24 mouse cellular contexts compared by ENCODE assay signal in genomic region chr2:117819701-117820225, GRCm38 (mm10).
DNase-seq lines count a peak whose midpoint lies in the region; ATAC-seq and TF ChIP-seq lines count a peak whose summit lies in the region.
"Had no signal": no experiment of that assay in that cellular context is flagged by ENCODE, and none has a peak within 500 bp of the region (broad histone marks: within the 10 kb centered on the region; RNA-seq: fewer than 3 reads in every experiment).

No protein-coding gene starts in this region.

- no peak for TF ChIP-seq CTCF in left cerebral cortex, adult 2 months (IDR thresholded peaks at IDR 0.05)

- H3K4me1 ChIP-seq in heart, embryonic 11.5 days (ENCODE audit: control insufficient read depth, insufficient read depth, low read length), result no peaks in the 10 kb centered on the region; the same call in 1 of the 2 replicates
- peaks cover 8% of the 10 kb centered on the region; the same call in 1 of the 2 replicates for H3K4me1 ChIP-seq in lung, embryonic 15.5 days
- H3K4me1 ChIP-seq in embryonic facial prominence, embryonic 15.5 days, result peaks cover 8% of the 10 kb centered on the region; the same call in 1 of the 2 replicates
- H3K4me1 ChIP-seq: forebrain, embryonic 13.5 days; hindbrain, embryonic 12.5 days; hindbrain, embryonic 15.5 days had no signal

- ATAC-seq in heart, embryonic 11.5 days (replicated peaks; ENCODE audit: insufficient number of reproducible peaks, low FRiP score, low TSS enrichment), result 0 out of 2 replicates have a peak, but pooled peaks have one; percentile 39
- no peak; the same call in 1 of the 2 replicates for ATAC-seq in lung, embryonic 15.5 days (ENCODE audit: borderline replicate concordance, extremely low read depth, low FRiP score, low TSS enrichment)
- ATAC-seq in embryonic facial prominence, embryonic 15.5 days (ENCODE audit: insufficient number of reproducible peaks, low FRiP score, low TSS enrichment, low read depth), result no peak
- ATAC-seq: forebrain, embryonic 13.5 days; forebrain, embryonic 16.5 days had no signal

- H3K9me3 ChIP-seq in heart, embryonic 11.5 days (replicated peaks; ENCODE audit: control insufficient read depth, low read length), result no peaks in the 10 kb centered on the region
- no peaks in the 10 kb centered on the region for H3K9me3 ChIP-seq in lung, embryonic 15.5 days
- H3K9me3 ChIP-seq in embryonic facial prominence, embryonic 15.5 days (replicated peaks), result no peaks in the 10 kb centered on the region
- H3K9me3 ChIP-seq: forebrain, embryonic 13.5 days; hindbrain, embryonic 12.5 days; hindbrain, embryonic 15.5 days had no signal

- DNase-seq in heart, adult 11 months, result no peak
- DNase-seq in lung, postnatal 36 days, result no peak
- DNase-seq in NIH3T3 (ENCODE audit: low read depth), result peak; percentile 52
- DNase-seq in left cerebral cortex, adult 2 months (ENCODE audit: extremely low spot score in 1 of 2, low spot score in 2 of 2), result no peak
- DNase-seq: adrenal gland, adult 8-10 months; adrenal gland, postnatal 25 days; B cell, adult 2 months; cerebellum, adult 11-12 months; cerebellum, adult 8-10 months; cerebellum, postnatal 10 days; cerebellum, postnatal 36 days; embryo, embryonic 11 days; gastrocnemius, postnatal 10 days; gastrocnemius, postnatal 36 days had no signal

- H3K4me2 ChIP-seq in heart, embryonic 11.5 days, result no peak overlapping the region
- H3K4me2 ChIP-seq in lung, embryonic 15.5 days, result no peak overlapping the region
- no peak overlapping the region for H3K4me2 ChIP-seq in embryonic facial prominence, embryonic 15.5 days (replicated peaks)
- H3K4me2 ChIP-seq: forebrain, embryonic 13.5 days; hindbrain, embryonic 12.5 days; hindbrain, embryonic 15.5 days had no signal

- intact Hi-C loops in left cerebral cortex, adult 2 months (cut with DNase I), result no loop called here

- no peak overlapping the region for H3K27ac ChIP-seq in heart, embryonic 11.5 days (ENCODE audit: low read depth, low read length)
- H3K27ac ChIP-seq in lung, embryonic 15.5 days, result 0 out of 2 replicates have a peak overlapping the region, but pooled peaks have one; percentile 19
- H3K27ac ChIP-seq in embryonic facial prominence, embryonic 15.5 days (replicated peaks), result 0 out of 2 replicates have a peak overlapping the region, but pooled peaks have one; percentile 51
- no peak overlapping the region for H3K27ac ChIP-seq in left cerebral cortex, adult 2 months
- H3K27ac ChIP-seq: forebrain, embryonic 13.5 days; hindbrain, embryonic 12.5 days; hindbrain, embryonic 15.5 days had no signal

- H3K4me3 ChIP-seq in heart, embryonic 11.5 days (ENCODE audit: low read depth, low read length), result no peak overlapping the region
- no peak overlapping the region for H3K4me3 ChIP-seq in lung, embryonic 15.5 days
- no peak overlapping the region for H3K4me3 ChIP-seq in embryonic facial prominence, embryonic 15.5 days (replicated peaks)
- H3K4me3 ChIP-seq in left cerebral cortex, adult 2 months, result no peak overlapping the region
- H3K4me3 ChIP-seq: erythroblast, embryonic 14.5 days; forebrain, embryonic 13.5 days; hindbrain, embryonic 12.5 days; hindbrain, embryonic 15.5 days had no signal

- WGBS in heart, embryonic 11.5 days (ENCODE audit: insufficient replicate concordance), result 48% methylated on average over 3 of the region's 3 CpGs
- 54% methylated on average over 3 of the region's 3 CpGs for WGBS in lung, embryonic 15.5 days
- WGBS in embryonic facial prominence, embryonic 15.5 days, result 62% methylated on average over 3 of the region's 3 CpGs

- no peak overlapping the region for H3K9ac ChIP-seq in heart, embryonic 11.5 days (ENCODE audit: low read depth, low read length)
- H3K9ac ChIP-seq in lung, embryonic 15.5 days, result no peak overlapping the region
- H3K9ac ChIP-seq in embryonic facial prominence, embryonic 15.5 days, result no peak overlapping the region
- H3K9ac ChIP-seq: forebrain, embryonic 13.5 days; hindbrain, embryonic 12.5 days; hindbrain, embryonic 15.5 days had no signal

- no peaks in the 10 kb centered on the region for H3K36me3 ChIP-seq in heart, embryonic 11.5 days (ENCODE audit: control insufficient read depth, insufficient read depth, low read length)
- no peaks in the 10 kb centered on the region for H3K36me3 ChIP-seq in lung, embryonic 15.5 days
- no peaks in the 10 kb centered on the region for H3K36me3 ChIP-seq in embryonic facial prominence, embryonic 15.5 days
- H3K36me3 ChIP-seq: G1E; hindbrain, embryonic 12.5 days; hindbrain, embryonic 15.5 days had no signal

- H3K27me3 ChIP-seq in heart, embryonic 11.5 days (ENCODE audit: control insufficient read depth, insufficient read depth, low read length), result no peaks in the 10 kb centered on the region
- H3K27me3 ChIP-seq in lung, embryonic 15.5 days, result no peaks in the 10 kb centered on the region
- no peaks in the 10 kb centered on the region for H3K27me3 ChIP-seq in embryonic facial prominence, embryonic 15.5 days
- H3K27me3 ChIP-seq: CH12.LX; forebrain, embryonic 13.5 days; hindbrain, embryonic 12.5 days; hindbrain, embryonic 15.5 days had no signal

Comparison
In these comparisons a context has a peak if more than half of its experiments do, and no peak if none do; other contexts are left out.
1. H3K27ac ChIP-seq: peak in lung, embryonic 15.5 days (single experiment) and embryonic facial prominence, embryonic 15.5 days (single experiment); none in heart, embryonic 11.5 days (single experiment) and left cerebral cortex, adult 2 months (single experiment).